Mouse (Mus musculus) kidney, adult 8-10 months (tissue): ENCODE measurements at regions not wholly inside any gene's neighbourhood (a gene's known extent, or its start where the extent isn't known, plus 50 kb on each side); places are given as distances from the start of the nearest gene placed in this dataset.

Experiments used
- DNase-seq, 2 experiments: peaks; one replicate each; pipeline ENCODE4 v3.0.0; 2022

DNA sequence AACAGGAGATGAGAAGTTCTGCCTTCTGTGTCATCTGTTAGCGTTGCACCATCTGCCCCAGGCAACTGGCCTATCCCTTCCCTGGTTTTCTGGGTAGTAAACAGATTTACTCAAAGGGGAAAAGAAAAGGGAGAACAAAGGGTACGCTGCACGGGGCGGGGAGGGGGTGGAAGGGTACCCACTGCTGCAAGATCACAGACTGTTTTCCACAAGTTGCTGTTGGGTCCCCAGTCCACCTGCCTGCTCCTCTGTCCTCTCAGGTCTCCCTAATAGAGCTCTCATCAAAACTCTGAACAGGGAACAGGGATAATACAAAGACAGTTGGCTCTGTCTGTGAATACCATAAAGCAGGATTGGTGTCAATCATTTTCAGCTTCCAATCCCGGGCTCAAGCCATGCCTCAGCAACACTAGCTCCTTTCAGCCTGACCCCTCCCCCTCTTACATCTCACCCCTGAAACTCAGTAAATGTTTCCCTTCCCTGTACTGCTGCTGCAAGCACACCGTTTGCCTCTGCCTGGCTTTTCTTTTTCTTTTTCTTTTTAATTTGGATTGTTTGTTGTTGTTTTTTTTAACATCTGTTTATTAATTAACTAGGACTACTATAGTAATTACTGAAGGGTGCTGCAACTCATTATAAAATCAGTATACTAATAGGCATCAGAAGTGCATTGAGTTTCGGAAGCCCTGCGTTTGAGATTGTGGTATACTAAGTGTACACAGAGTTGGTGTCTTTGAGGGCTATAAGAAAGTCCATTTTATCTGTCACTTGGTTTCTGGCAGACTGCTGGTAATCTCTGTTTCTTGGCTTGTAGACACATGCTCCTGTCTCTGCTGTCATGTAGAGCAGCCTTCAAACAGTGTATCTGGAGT is 244.0 kb upstream of the Cited2 start:
- no peak for DNase-seq

- no peak for DNase-seq
Measured at GRCm38 (mm10) chr10:17482751-17483150, 240.3 kb upstream of the Cited2 start.

GRCm38 (mm10) chr10:17485049-17485449 is 238.0 kb upstream of the Cited2 start:
- no peak for DNase-seq

- DNase-seq, result no peak
Measured at GRCm38 (mm10) chr10:17485515-17485914, 237.5 kb upstream of the Cited2 start.

- DNase-seq, result no peak
Measured at GRCm38 (mm10) chr10:17486011-17486410, 237.0 kb upstream of the Cited2 start.

DNA sequence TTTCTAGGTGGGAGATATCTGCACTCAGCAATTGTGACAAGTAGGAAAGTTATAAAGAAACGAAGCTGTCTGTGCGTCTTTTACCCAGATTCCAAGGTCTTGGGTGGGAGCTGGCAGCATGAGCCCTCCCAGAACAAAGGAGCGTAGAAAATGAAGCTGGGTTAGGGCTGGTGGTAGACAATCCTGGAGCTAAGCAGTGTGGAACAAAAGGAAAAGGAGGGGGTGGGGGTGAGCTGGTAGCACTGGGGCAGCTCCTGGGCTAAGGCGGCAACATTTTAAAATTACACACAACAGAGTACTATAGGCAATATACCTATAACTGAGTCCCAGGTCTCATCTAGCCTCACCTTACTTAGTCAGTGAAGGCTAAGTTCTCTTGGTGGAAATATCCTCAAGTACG is 235.6 kb upstream of the Cited2 start:
- no peak for DNase-seq

DNA sequence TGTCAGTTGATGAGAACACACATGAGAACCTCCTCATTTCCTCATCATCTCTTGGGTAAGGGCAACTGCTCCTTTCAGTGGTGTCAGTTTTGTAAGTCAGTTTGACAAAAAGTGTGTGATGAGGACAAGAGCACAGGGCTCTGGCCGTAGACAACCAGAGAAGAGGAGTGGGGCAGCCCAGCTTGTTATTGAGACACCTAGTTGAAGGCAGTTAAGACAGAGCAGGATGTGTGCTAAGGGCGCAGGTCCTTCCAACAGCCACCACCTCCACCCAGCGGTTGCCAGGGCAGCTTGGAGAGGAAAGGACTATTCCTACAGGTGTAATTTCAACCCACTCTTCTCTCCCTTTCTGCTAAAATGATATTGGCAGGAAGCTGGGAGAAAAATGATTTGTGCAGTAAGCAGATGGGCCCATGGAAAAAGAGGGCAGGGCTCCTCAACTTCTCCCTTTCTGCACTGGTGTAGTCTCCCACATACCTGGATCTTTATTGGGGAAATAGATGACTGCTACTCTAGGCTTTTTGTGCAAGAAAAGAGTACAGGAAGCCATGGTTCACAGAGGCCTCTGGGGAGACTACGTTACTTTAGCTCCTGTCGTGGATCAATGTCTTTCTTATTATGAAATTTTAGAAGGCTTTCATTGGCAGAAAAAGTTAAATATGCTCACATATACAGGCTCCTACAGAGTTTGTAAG is 231.3 kb upstream of the Cited2 start:
- DNase-seq, result no peak

DNA sequence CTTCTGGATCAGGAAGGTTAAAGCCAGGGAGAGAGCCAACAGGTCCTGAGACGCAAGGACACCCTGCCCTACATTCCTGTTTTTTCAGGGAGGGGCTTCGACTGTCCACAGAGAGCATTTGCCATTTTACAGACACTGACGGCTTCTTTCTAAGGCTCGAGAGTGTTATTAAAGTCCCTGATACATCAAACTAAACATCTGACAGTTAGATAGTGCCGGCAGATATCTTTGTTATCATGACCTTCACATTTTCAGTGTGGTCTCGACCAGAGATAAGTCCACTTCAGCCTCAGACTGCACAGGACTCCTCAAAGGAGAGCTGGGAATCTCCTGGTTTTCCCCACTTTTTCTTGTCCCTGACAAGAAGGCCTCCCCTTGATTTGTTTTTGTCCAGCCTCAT is 229.9 kb upstream of the Cited2 start:
- no peak for DNase-seq

DNA sequence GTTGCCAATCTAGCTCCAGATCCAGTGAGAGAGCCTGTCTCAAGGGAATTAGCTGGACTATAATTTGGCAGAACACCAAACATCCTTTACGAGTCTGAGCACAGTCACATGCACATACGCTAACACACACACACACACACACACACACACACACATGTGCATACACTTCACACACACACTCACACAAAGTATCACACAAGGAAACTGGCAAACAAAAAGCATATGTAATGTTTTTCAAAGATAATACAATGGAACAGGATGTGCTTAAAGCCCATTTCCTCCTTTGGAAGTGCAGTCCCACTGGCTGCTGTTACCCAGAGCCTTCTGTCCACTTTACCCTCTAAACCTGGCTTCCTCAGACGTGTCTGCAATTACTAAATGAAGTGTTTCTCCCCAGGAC is 226.2 kb upstream of the Cited2 start:
- DNase-seq, result no peak

- peak in 1 of 2 experiments; percentile 26 for DNase-seq
Measured at GRCm38 (mm10) chr10:17510626-17511193, 212.3 kb upstream of the Cited2 start.

DNA sequence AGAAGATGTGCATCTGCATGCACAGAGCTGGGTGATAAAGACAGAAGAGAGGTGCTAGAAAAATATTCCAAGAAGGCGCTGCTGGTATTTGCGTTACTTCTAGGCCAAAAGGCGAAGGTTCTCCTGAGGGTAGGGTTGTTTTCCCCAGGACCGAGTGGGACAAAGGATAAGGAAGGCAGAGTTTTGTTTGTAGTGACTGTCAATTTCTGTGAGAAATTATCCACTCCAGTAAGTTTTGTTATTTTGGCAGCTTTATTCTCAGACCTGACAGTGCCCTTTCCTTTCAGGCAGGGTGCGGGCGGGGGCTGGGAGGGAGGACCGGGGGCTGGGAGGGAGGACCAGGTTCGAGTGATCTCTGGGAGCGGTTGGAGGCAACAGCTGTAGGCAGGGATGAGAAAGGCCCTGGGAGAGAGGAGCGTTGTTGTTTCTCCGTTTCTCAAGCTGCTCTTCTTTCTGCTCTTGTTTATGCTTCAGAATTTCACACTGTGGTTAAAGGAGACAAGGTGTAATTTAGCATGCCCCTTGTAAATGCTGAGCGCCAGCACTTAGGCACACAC is 211.2 kb upstream of the Cited2 start:
- DNase-seq, result peak in 1 of 2 experiments; percentile 37

DNA sequence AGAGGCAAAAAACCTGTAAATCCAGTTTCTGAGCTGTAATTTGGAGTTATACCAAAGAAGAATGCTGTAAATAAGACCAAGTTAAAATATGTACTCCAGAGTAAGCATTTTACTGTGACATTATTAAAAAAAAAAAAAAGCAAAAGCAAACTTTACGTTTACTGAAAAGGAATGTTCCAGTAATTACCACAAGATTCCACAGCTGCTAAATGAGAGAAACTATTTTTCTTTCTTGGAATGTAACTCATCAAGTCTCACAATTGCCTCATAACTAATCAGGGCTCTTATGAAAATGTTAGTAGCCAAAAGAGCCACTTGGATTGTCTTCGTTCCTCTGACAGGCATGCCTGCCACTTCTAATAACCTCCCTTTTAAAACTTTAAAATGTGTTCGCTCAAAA is 210.5 kb upstream of the Cited2 start:
- DNase-seq, result no peak

DNA sequence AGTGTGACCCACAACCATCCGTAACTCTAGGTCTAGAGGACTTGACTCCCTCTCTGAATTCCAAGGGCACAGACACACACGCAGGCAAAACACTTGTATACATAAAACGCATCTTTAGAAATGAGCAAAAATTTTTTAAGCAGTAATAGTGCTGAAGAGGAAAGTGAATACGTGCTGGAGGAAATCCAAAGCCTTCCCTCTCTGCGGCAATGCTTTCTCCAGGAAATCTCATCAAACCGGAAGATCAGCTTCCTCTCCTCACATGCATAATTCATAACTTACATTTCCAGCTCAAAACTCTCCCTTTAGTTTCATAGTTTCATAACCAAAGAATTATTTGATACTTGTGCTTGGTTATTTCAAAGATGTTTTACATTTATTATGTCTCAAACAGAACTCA is 209.3 kb upstream of the Cited2 start:
- no peak for DNase-seq

- no peak for DNase-seq
Measured at GRCm38 (mm10) chr10:17516068-17516467, 206.9 kb upstream of the Cited2 start.

GRCm38 (mm10) chr10:17518423-17519175 is 204.4 kb upstream of the Cited2 start:
- no peak for DNase-seq

DNA sequence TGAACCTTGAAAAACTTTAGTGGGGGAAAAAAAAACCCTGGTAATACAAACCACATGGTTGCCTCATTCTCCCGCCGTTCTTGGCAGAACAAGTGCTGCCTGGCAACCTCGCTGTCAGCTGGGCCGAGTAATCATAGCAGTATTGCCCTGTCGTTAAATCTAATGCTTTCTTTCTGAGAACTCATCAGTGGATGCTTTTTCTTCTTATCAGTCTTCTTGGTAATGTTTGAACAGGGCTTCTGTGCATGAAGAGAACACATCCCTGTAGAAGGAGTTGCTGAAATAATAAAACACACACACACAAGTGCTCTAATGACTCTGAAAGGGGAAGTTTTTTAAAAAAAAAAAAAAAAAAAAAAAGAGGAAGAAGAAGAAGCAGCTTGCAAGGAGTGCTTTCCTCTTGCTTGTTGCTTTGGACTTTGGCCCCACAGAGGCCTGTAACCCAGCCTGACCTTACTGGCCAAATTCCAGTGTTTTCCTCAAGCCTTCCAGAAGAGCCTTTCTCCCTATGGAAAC is 200.9 kb upstream of the Cited2 start:
- peak; percentile 82 to 89 for DNase-seq

DNA sequence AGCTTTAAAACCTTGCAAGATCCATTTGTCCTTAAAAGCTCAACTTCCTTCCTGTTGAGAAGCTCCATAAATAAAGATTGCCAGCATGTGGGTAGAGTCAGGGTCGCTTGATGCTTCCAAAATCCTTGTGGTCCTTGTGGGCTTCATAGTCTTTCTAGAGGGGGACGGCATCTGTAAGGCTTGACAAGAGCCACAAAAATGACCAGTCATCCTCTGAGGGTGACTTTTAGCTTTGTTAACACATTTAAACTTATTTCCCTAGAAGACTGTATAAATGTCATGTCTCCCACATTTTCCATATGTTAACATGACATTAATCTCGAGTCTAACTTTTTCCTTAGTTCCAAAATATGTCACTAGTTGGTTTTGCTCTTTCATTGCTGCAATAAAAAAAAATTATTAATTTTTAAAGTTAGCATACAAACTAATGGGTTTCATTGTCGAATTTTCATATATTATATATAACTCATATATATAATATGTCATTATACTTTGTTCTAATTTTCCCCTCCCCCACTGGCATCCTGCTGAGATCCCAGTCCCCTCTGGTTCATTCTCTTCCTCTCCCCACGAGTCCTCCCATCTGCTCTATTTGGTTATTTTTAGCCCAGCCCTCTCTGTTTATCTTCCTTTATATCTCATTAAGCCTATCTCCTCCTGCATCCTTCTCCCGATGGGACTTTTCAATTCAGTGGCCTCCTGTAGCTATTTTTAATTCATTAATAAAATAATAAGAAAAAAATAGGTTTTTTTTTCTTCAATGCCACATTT is 199.3 kb upstream of the Cited2 start:
- no peak for DNase-seq

- peak in 1 of 2 experiments; percentile 36 for DNase-seq
Measured at GRCm38 (mm10) chr10:17527151-17527737, 195.8 kb upstream of the Cited2 start.

DNA sequence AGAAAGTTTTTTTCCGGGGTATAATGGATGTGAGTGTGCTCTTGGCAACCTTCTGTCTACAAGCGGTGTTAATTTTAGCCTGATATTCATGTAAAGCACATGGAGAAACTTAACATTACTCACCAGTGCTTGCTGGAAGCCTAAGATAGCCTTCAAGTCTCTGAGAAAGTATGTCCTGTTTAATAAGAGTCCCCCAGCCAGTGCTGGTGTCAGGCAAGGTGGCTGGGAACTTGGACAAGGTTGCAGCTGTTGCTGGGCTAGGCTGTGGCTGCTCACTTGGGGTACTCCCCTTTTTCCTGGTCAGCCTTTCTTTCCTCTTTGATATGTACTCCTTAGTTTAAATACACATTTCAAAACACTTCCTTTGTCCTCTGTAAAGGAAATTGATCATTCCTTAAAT is 194.9 kb upstream of the Cited2 start:
- DNase-seq, result no peak

GRCm38 (mm10) chr10:17528846-17529245 is 194.2 kb upstream of the Cited2 start:
- DNase-seq, result no peak

GRCm38 (mm10) chr10:17529851-17530509 is 193.0 kb upstream of the Cited2 start:
- DNase-seq, result no peak
